ENCODE assay signal across 7 mouse cellular contexts in genomic region chr9:22475424-22475868, GRCm38 (mm10). TPM values are rescaled to one million over a fixed set of nuclear protein-coding genes. Genes with fewer than 3 reads are reported as not detected.
DNase-seq lines count a peak whose midpoint lies in the region; ATAC-seq lines count a peak whose summit lies in the region.

TSS of gene Bbs9 (plus strand) at chr9:22475715.

- no peaks in the 10 kb centered on the region for H3K9me3 ChIP-seq in embryonic facial prominence, embryonic 12.5 days
- no peaks in the 10 kb centered on the region for H3K9me3 ChIP-seq in limb, embryonic 11.5 days (ENCODE audit: control insufficient read depth, low read length)
- no peaks in the 10 kb centered on the region for H3K9me3 ChIP-seq in midbrain, embryonic 14.5 days (ENCODE audit: control insufficient read depth, low read length)

- peak within 1 kb of the TSS; percentile 77 for H3K4me2 ChIP-seq in embryonic facial prominence, embryonic 12.5 days (replicated peaks)
- peak within 1 kb of the TSS; percentile 71 for H3K4me2 ChIP-seq in limb, embryonic 11.5 days (ENCODE audit: low read depth, severe bottlenecking)
- H3K4me2 ChIP-seq in midbrain, embryonic 14.5 days (ENCODE audit: low read length) = peak within 1 kb of the TSS; percentile 80

- peak; percentile 90 for DNase-seq in adrenal gland, postnatal 25 days
- DNase-seq in heart, adult 11 months = peak; percentile 99
- DNase-seq in kidney, adult 18-20 months = peak; percentile 91
- peak; percentile 92 for DNase-seq in limb, embryonic 11.5 days (ENCODE audit: low spot score)
- DNase-seq in midbrain, embryonic 14.5 days = peak; percentile 96
- peak; percentile 87 to 92 for DNase-seq in spleen, adult 18-20 months

- H3K27ac ChIP-seq in embryonic facial prominence, embryonic 12.5 days = peak within 1 kb of the TSS; percentile 51
- H3K27ac ChIP-seq in limb, embryonic 11.5 days (replicated peaks; ENCODE audit: low read depth, low read length) = no peak within 1 kb of the TSS
- peak within 1 kb of the TSS; percentile 50 for H3K27ac ChIP-seq in midbrain, embryonic 14.5 days (replicated peaks; ENCODE audit: low read depth, low read length)

- peak within 1 kb of the TSS; percentile 56 for H3K9ac ChIP-seq in embryonic facial prominence, embryonic 12.5 days
- H3K9ac ChIP-seq in limb, embryonic 11.5 days (ENCODE audit: low read length) = peak within 1 kb of the TSS; percentile 67
- peak within 1 kb of the TSS; percentile 58 for H3K9ac ChIP-seq in midbrain, embryonic 14.5 days (replicated peaks; ENCODE audit: low read length)

- ATAC-seq in embryonic facial prominence, embryonic 12.5 days (ENCODE audit: insufficient number of reproducible peaks, insufficient read depth, low FRiP score, low TSS enrichment) = peak; percentile 99
- peak; percentile 98 for ATAC-seq in limb, embryonic 11.5 days (ENCODE audit: insufficient number of reproducible peaks, low FRiP score, low TSS enrichment, low read depth)
- peak; percentile 98 for ATAC-seq in midbrain, embryonic 14.5 days (ENCODE audit: low FRiP score, low TSS enrichment)

- no peaks in the 10 kb centered on the region for H3K36me3 ChIP-seq in embryonic facial prominence, embryonic 12.5 days
- H3K36me3 ChIP-seq in limb, embryonic 11.5 days (ENCODE audit: control insufficient read depth, insufficient read depth, low read length) = no peaks in the 10 kb centered on the region
- H3K36me3 ChIP-seq in midbrain, embryonic 14.5 days (ENCODE audit: control insufficient read depth, insufficient read depth, low read length) = no peaks in the 10 kb centered on the region

- peak within 1 kb of the TSS; percentile 72 for H3K4me3 ChIP-seq in embryonic facial prominence, embryonic 12.5 days
- peak within 1 kb of the TSS; percentile 70 for H3K4me3 ChIP-seq in limb, embryonic 11.5 days (ENCODE audit: low read depth, low read length)
- peak within 1 kb of the TSS; percentile 62 for H3K4me3 ChIP-seq in midbrain, embryonic 14.5 days (replicated peaks; ENCODE audit: low read depth, low read length)

- H3K27me3 ChIP-seq in embryonic facial prominence, embryonic 12.5 days = no peaks in the 10 kb centered on the region
- H3K27me3 ChIP-seq in limb, embryonic 11.5 days (ENCODE audit: control insufficient read depth, insufficient read depth, low read length) = no peaks in the 10 kb centered on the region
- H3K27me3 ChIP-seq in midbrain, embryonic 14.5 days (ENCODE audit: control insufficient read depth, insufficient read depth, low read length) = no peaks in the 10 kb centered on the region

- under 1% methylated on average over 25 of the region's 25 CpGs for WGBS in embryonic facial prominence, embryonic 12.5 days
- WGBS in limb, embryonic 11.5 days = 0% methylated on average over 25 of the region's 25 CpGs
- WGBS in midbrain, embryonic 14.5 days = under 1% methylated on average over 25 of the region's 25 CpGs

- no peaks in the 10 kb centered on the region for H3K4me1 ChIP-seq in embryonic facial prominence, embryonic 12.5 days
- no peaks in the 10 kb centered on the region for H3K4me1 ChIP-seq in limb, embryonic 11.5 days (ENCODE audit: control insufficient read depth, insufficient read depth, low read length)
- 0 out of 2 replicates have a peak, but pooled peaks cover 8% of the 10 kb centered on the region for H3K4me1 ChIP-seq in midbrain, embryonic 14.5 days (ENCODE audit: control insufficient read depth, insufficient read depth, low read length)

RNA-seq across cellular contexts. Expression of gene Bbs9, which starts in this region (rescaled TPM):
- 11.3 and 15.3 TPM in 2 replicates for total RNA-seq in adrenal gland, postnatal 25 days (2021)
- polyA plus RNA-seq in embryonic facial prominence, embryonic 12.5 days (2016; fragmentation: Nextera tagmentation; extraction: Ambion mirVana) = 16.7 and 17.3 TPM in 2 replicates
- 15.5 and 15.9 TPM in 2 replicates for polyA plus RNA-seq in limb, embryonic 11.5 days (2014; fragmentation: Nextera tagmentation; extraction: Ambion mirVana)
- polyA plus RNA-seq in midbrain, embryonic 14.5 days (2014; fragmentation: Nextera tagmentation; extraction: Ambion mirVana) = 17.8 and 24.2 TPM in 2 replicates
